Mouse (Mus musculus) stomach, embryonic 15.5 days (tissue): Measurements from ENCODE around the gene Alg12. TPM values are rescaled to one million over a fixed set of nuclear protein-coding genes. Genes with fewer than 3 reads are reported as not detected.
A peak's percentile ranks its signal among the peaks of the same experiment; 100 is the strongest.
"Not testable (repeated sequence)": the region's sequence is repeated elsewhere in the genome, so short reads cannot be mapped to it uniquely, and the experiment has no call there.

Source experiments
- ATAC-seq: fragments of 200-750 bp; cut with Nextera tagmentation; 2 replicates; pipeline ENCODE4 v1.8.0; 2017; ENCODE audit warnings: low read depth, moderate number of reproducible peaks, moderate TSS enrichment; ENCODE audit not compliant: insufficient read depth, low FRiP score
- H3K27ac ChIP-seq: fragments of 300-500 bp; sonication (generic); 2 replicates; pipeline ENCODE4 v1.5.1; 2015; ENCODE audit warnings: mild to moderate bottlenecking, inconsistent platforms
- H3K27me3 ChIP-seq: fragments of 300-500 bp; sonication (generic); replicated peaks from 2 replicates; pipeline ENCODE4 v1.6.1; 2015; ENCODE audit warnings: inconsistent platforms
- H3K36me3 ChIP-seq: fragments of 300-500 bp; sonication (generic); 2 replicates; pipeline ENCODE4 v1.6.1; 2015; ENCODE audit warnings: inconsistent platforms
- H3K4me1 ChIP-seq: fragments of 300-500 bp; sonication (generic); 2 replicates; pipeline ENCODE4 v1.6.1; 2015; ENCODE audit warnings: inconsistent platforms
- H3K4me2 ChIP-seq: fragments of 300-500 bp; sonication (generic); 2 replicates; pipeline ENCODE4 v1.6.1; 2015; ENCODE audit warnings: mild to moderate bottlenecking, inconsistent platforms
- H3K4me3 ChIP-seq: fragments of 300-500 bp; sonication (generic); replicated peaks from 2 replicates; pipeline ENCODE4 v1.5.1; 2015; ENCODE audit warnings: inconsistent platforms
- H3K9ac ChIP-seq: fragments of 300-500 bp; sonication (generic); 2 replicates; pipeline ENCODE4 v1.6.1; 2015; ENCODE audit warnings: inconsistent platforms
- H3K9me3 ChIP-seq: fragments of 300-500 bp; sonication (generic); 2 replicates; pipeline ENCODE4 v1.6.1; 2016; ENCODE audit warnings: inconsistent platforms
- WGBS: fragments of 180-500 bp; shearing (Covaris S2); methylation state at CpG from one replicate; pipeline ENCODE4 v1.1.7; 2015; 5-methylcytosine and 5-hydroxymethylcytosine counted together
- polyA plus RNA-seq: library from polyadenylated mRNA; unstranded; fragments of >200 nt; fragmentation: Nextera tagmentation; extraction: Ambion mirVana; gene quantifications from 2 replicates; pipeline ENCODE4 v1.2.1, GENCODE M21; 2015

The Alg12 gene
- polyA plus RNA-seq, 1 experiment from 2014 or later, result 11.6 TPM

DNA sequence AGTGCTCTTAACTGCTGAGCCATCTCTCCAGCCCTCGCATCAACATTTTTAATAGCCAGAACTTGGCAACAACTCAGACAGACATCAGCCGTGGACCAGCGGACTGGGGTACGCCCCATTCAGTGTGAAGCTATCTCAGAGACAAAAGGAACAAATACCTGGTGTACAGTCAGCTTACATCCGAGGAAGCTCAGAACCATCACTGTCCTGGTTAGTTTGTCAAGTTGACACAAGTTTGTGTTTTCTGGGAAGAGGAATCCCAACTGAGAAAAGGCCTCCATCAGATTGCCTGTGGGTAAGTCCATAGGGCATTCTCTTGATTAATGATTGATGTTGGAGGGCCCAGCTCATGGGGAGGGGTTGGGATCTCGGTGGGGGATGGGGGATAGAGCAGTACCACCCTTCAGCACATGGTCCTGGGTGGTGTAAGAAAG, 18.2 kb downstream of the Alg12 start:
- Histone ChIP-seq H3K27ac (no peak overlapping the region), H3K4me3 (no peak overlapping the region), H3K36me3 (peaks cover 17% of the 10 kb centered on the region), H3K9me3 (no peaks in the 10 kb centered on the region), H3K4me2 (no peak overlapping the region), H3K4me1 (0 out of 2 replicates have a peak, but pooled peaks cover 3% of the 10 kb centered on the region), H3K9ac (no peak overlapping the region), H3K27me3 (no peaks in the 10 kb centered on the region)
- ATAC-seq, result peak; percentile 43; the same call in 1 of the 2 replicates
- 63% methylated on average over 6 of the region's 6 CpGs for WGBS

- Histone ChIP-seq H3K9me3 (no peaks in the 10 kb centered on the region), H3K9ac (no peak overlapping the region), H3K36me3 (0 out of 2 replicates have a peak, but pooled peaks cover 9% of the 10 kb centered on the region), H3K4me3 (no peak overlapping the region), H3K4me1 (0 out of 2 replicates have a peak, but pooled peaks cover 3% of the 10 kb centered on the region), H3K4me2 (no peak overlapping the region), H3K27ac (no peak overlapping the region), H3K27me3 (no peaks in the 10 kb centered on the region)
- WGBS, result 74% methylated on average over 11 of the region's 11 CpGs
- ATAC-seq, result no peak
Measured at GRCm38 (mm10) chr15:88799950-88800371, 19.2 kb downstream of the Alg12 start.

DNA sequence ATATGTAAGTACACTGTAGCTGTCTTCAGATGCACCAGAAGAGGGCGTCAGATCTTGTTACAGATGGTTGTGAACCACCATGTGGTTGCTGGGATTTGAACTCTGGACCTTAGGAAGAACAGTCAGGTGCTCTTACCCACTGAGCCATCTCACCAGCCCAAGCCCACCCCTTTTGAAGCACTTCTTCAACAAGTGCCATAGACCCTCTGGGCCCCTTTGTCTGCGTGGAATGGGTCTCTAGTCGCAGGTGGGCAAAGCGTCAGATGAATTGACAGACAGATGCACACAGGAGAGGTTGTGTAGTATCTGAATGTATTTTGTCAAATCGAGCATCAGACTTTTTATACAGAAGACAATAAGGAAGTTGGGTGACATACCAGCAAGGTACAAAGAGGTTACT, 24.4 kb downstream of the Alg12 start:
- not testable (repeated sequence) for ATAC-seq, H3K4me1 ChIP-seq, H3K4me3 ChIP-seq, H3K4me2 ChIP-seq, H3K9me3 ChIP-seq, H3K27me3 ChIP-seq, H3K36me3 ChIP-seq, H3K27ac ChIP-seq, H3K9ac ChIP-seq
- 86% methylated on average over 5 of the region's 5 CpGs for WGBS

- Histone ChIP-seq H3K9ac (no peak overlapping the region), H3K27ac (no peak overlapping the region), H3K4me1 (no peaks in the 10 kb centered on the region), H3K4me3 (no peak overlapping the region), H3K36me3 (no peaks in the 10 kb centered on the region), H3K9me3 (no peaks in the 10 kb centered on the region), H3K4me2 (no peak overlapping the region), H3K27me3 (no peaks in the 10 kb centered on the region)
- 81% methylated on average over 4 of the region's 4 CpGs for WGBS
- no peak for ATAC-seq
Measured at GRCm38 (mm10) chr15:88792140-88792850, 26.8 kb downstream of the Alg12 start.

DNA sequence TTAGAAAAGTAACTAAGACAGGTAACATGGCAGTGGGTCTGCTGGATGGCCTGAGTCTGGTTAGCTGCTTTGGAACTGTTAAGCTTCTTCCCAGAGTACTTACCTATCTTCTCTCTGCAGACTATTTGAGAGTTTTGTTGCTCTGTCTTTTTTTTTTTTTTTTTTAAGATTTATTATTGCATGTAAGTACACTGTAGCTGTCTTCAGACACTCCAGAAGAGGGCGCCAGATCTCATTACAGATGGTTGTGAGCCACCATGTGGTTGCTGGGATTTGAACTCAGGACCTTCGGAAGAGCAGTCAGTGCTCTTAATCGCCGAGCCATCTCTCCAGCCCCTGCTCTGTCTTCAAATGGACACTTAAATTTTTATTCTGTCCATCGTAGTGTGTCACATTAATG, 44.5 kb downstream of the Alg12 start:
- not testable (repeated sequence) for H3K27me3 ChIP-seq, ATAC-seq, H3K9me3 ChIP-seq, H3K4me2 ChIP-seq, H3K9ac ChIP-seq, H3K4me1 ChIP-seq, H3K27ac ChIP-seq, H3K4me3 ChIP-seq
- H3K36me3 ChIP-seq, result peaks cover 16% of the 10 kb centered on the region
- 88% methylated on average over 5 of the region's 5 CpGs for WGBS

- H3K36me3 ChIP-seq, result peaks cover 21% of the 10 kb centered on the region
- 67% methylated on average over 1 of the region's 1 CpGs for WGBS
Measured at GRCm38 (mm10) chr15:88768537-88768936, 50.6 kb downstream of the Alg12 start.

GRCm38 (mm10) chr15:88766139-88766538, 53.0 kb downstream of the Alg12 start:
- H3K36me3 ChIP-seq, result peaks cover 16% of the 10 kb centered on the region
- not testable (repeated sequence) for H3K4me1 ChIP-seq, H3K27me3 ChIP-seq, H3K4me3 ChIP-seq, ATAC-seq, H3K4me2 ChIP-seq, H3K9ac ChIP-seq, H3K27ac ChIP-seq, H3K9me3 ChIP-seq
- WGBS, result 98% methylated on average over 2 of the region's 2 CpGs

More at GRCm38 (mm10) chr15:88768537-88768936, 50.6 kb downstream of the Alg12 start:
- H3K4me1 ChIP-seq, result no peaks in the 10 kb centered on the region
- no peak overlapping the region for H3K4me2 ChIP-seq
- no peak overlapping the region for H3K9ac ChIP-seq
- 0 out of 2 replicates have a peak overlapping the region, but pooled peaks have one; percentile 2 for H3K27ac ChIP-seq
- no peaks in the 10 kb centered on the region for H3K27me3 ChIP-seq
- no peak for ATAC-seq
- H3K9me3 ChIP-seq, result no peaks in the 10 kb centered on the region
- H3K4me3 ChIP-seq, result no peak overlapping the region

- Histone ChIP-seq H3K27me3 (no peaks in the 10 kb centered on the region), H3K36me3 (peaks cover 7% of the 10 kb centered on the region; the same call in 1 of the 2 replicates), H3K9ac (no peak overlapping the region), H3K4me3 (no peak overlapping the region), H3K4me2 (no peak overlapping the region), H3K27ac (no peak overlapping the region), H3K9me3 (no peaks in the 10 kb centered on the region), H3K4me1 (no peaks in the 10 kb centered on the region)
- ATAC-seq, result peak; percentile 91
- WGBS, result 88% methylated on average over 4 of the region's 4 CpGs
Measured at GRCm38 (mm10) chr15:88761551-88761950, 57.6 kb downstream of the Alg12 start.

- Histone ChIP-seq H3K9me3 (no peaks in the 10 kb centered on the region), H3K4me2 (no peak overlapping the region), H3K27me3 (no peaks in the 10 kb centered on the region), H3K9ac (no peak overlapping the region), H3K4me1 (peaks cover under 1% of the 10 kb centered on the region; the same call in 1 of the 2 replicates), H3K27ac (peak overlapping the region; percentile 12; the same call in 1 of the 2 replicates), H3K4me3 (no peak overlapping the region), H3K36me3 (peaks cover 2% of the 10 kb centered on the region; the same call in 1 of the 2 replicates)
- whole genome bisulfite sequencing, result 70% methylated on average over 3 of the region's 3 CpGs
- peak; percentile 59; the same call in 1 of the 2 replicates for ATAC-seq
Measured at GRCm38 (mm10) chr15:88758061-88758460, 61.1 kb downstream of the Alg12 start.

GRCm38 (mm10) chr15:88755761-88756160, 63.4 kb downstream of the Alg12 start:
- peaks cover 4% of the 10 kb centered on the region; the same call in 1 of the 2 replicates for H3K4me1 ChIP-seq
- H3K27ac ChIP-seq, result no peak overlapping the region
- H3K9me3 ChIP-seq, result no peaks in the 10 kb centered on the region
- peaks cover 2% of the 10 kb centered on the region; the same call in 1 of the 2 replicates for H3K36me3 ChIP-seq
- ATAC-seq, result no peak
- H3K27me3 ChIP-seq, result no peaks in the 10 kb centered on the region
- no peak overlapping the region for H3K9ac ChIP-seq
- 95% methylated on average over 18 of the region's 18 CpGs for WGBS
- H3K4me2 ChIP-seq, result no peak overlapping the region
- H3K4me3 ChIP-seq, result no peak overlapping the region
